Mouse (Mus musculus) midbrain, embryonic 11.5 days (tissue): Measurements from ENCODE around the gene Slc15a3. TPM values are rescaled to one million over a fixed set of nuclear protein-coding genes. Genes with fewer than 3 reads are reported as not detected.

Experiments used
- ATAC-seq: fragments of 200-750 bp; cut with Nextera tagmentation; 2 replicates; pipeline ENCODE4 v1.8.0; 2017; ENCODE audit warnings: moderate TSS enrichment, moderate library complexity; ENCODE audit not compliant: low FRiP score
- DNase-seq: peaks from one replicate; pipeline ENCODE4 v3.0.0; 2015; ENCODE audit warnings: low spot score; ENCODE audit errors: missing footprints
- H3K27ac ChIP-seq: fragments of 300-500 bp; sonication (generic); 2 replicates; pipeline ENCODE4 v1.5.1; 2014; ENCODE audit warnings: low read depth, low read length
- H3K27me3 ChIP-seq: fragments of 300-500 bp; sonication (generic); 2 replicates; pipeline ENCODE4 v1.6.1; 2014; ENCODE audit warnings: mild to moderate bottlenecking, low read length, moderate library complexity, mixed read lengths; ENCODE audit not compliant: control insufficient read depth, insufficient read depth
- H3K36me3 ChIP-seq: fragments of 300-500 bp; sonication (generic); 2 replicates; pipeline ENCODE4 v1.6.1; 2014; ENCODE audit warnings: mild to moderate bottlenecking, low read length, moderate library complexity, mixed read lengths; ENCODE audit not compliant: control insufficient read depth, insufficient read depth
- H3K4me1 ChIP-seq: fragments of 300-500 bp; sonication (generic); 2 replicates; pipeline ENCODE4 v1.6.1; 2014; ENCODE audit warnings: low read length; ENCODE audit not compliant: control insufficient read depth, insufficient read depth
- H3K4me2 ChIP-seq: fragments of 300-500 bp; sonication (generic); 2 replicates; pipeline ENCODE4 v1.6.1; 2014; ENCODE audit warnings: mild to moderate bottlenecking, moderate library complexity
- H3K4me3 ChIP-seq: fragments of 300-500 bp; sonication (generic); 2 replicates; pipeline ENCODE4 v1.5.1; 2014; ENCODE audit warnings: low read depth, low read length
- H3K9ac ChIP-seq: fragments of 300-500 bp; sonication (generic); 2 replicates; pipeline ENCODE4 v1.6.1; 2014; ENCODE audit warnings: low read length
- H3K9me3 ChIP-seq: fragments of 300-500 bp; sonication (generic); 2 replicates; pipeline ENCODE4 v1.6.1; 2016; ENCODE audit warnings: low read length; ENCODE audit not compliant: control insufficient read depth
- WGBS: fragments of 180-500 bp; shearing (Covaris S2); extraction: QIAGEN DNeasy Blood & Tissue Kit; methylation state at CpG from one replicate; pipeline ENCODE4 v1.1.7; 2014; 5-methylcytosine and 5-hydroxymethylcytosine counted together
- polyA plus RNA-seq: library from polyadenylated mRNA; unstranded; fragments of >200 nt; fragmentation: Nextera tagmentation; extraction: Ambion mirVana; gene quantifications from 2 replicates; pipeline ENCODE4 v1.2.1, GENCODE M21; 2014

The Slc15a3 gene
- polyA plus RNA-seq, 1 experiment from 2014 or later: 0.25 TPM

DNA sequence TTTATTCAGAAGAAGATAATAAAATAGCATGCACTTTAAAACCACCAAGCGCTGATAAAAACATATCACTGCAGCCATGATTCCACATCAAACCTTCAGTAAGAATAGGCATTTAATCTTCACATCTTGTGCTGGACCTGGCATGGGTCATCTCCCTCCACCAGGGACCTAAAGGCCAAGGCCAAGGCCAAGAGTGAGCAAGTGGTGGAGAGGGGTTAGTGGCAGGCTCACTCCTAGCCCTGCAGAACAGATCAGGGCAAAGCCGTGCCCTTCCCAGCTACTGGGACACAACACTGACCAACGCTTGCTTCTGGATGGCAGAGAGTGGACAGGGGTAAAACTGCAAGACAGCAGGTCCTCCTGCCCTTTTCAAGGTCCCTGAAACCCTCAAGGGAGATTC lies 31.1 kb downstream of the Slc15a3 start:
- Histone ChIP-seq H3K9ac (no peak overlapping the region), H3K36me3 (peaks cover 21% of the 10 kb centered on the region), H3K4me1 (peaks cover 17% of the 10 kb centered on the region), H3K27ac (no peak overlapping the region), H3K9me3 (no peaks in the 10 kb centered on the region), H3K27me3 (no peaks in the 10 kb centered on the region), H3K4me2 (no peak overlapping the region), H3K4me3 (no peak overlapping the region)
- 89% methylated on average over 3 of the region's 3 CpGs for WGBS
- DNase-seq (no peak), ATAC-seq (no peak)

DNA sequence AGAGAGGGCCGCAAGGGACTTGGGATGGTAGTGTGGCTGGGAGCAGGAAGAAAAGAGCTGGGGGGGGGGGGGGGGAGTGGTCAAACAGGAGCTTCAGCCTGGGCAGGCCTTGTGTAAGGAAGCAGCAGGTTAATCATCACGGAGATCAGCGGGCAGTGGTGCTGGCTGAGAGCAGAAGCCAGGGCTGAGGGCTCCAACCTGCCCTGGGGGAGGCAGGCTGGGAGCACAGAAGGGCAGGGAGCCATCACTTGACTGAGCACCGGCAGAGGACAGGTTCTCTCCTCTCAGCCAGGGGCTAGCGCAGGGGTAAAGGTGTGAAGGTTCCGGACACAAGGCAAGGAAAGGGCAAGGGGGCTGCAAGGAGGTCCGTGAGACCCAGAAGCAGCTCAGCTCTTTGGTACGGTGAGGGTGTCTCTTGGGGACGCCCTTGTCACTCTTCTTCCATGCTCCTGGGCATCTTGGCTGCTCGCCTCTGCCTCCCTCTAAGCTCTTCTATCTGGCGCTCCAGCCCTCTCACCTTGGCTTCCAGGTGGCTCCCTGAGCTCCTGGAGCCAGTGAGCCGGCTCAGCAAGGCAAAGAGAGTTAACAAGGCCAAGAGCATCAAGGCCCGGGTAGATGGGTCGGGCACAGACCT lies 31.9 kb downstream of the Slc15a3 start:
- Histone ChIP-seq H3K27me3 (no peaks in the 10 kb centered on the region), H3K4me1 (peaks cover 17% of the 10 kb centered on the region), H3K27ac (no peak overlapping the region), H3K9me3 (no peaks in the 10 kb centered on the region), H3K4me3 (no peak overlapping the region), H3K4me2 (no peak overlapping the region), H3K36me3 (peaks cover 17% of the 10 kb centered on the region), H3K9ac (no peak overlapping the region)
- DNase-seq (no peak), ATAC-seq (no peak)
- WGBS: 78% methylated on average over 14 of the region's 14 CpGs

DNA sequence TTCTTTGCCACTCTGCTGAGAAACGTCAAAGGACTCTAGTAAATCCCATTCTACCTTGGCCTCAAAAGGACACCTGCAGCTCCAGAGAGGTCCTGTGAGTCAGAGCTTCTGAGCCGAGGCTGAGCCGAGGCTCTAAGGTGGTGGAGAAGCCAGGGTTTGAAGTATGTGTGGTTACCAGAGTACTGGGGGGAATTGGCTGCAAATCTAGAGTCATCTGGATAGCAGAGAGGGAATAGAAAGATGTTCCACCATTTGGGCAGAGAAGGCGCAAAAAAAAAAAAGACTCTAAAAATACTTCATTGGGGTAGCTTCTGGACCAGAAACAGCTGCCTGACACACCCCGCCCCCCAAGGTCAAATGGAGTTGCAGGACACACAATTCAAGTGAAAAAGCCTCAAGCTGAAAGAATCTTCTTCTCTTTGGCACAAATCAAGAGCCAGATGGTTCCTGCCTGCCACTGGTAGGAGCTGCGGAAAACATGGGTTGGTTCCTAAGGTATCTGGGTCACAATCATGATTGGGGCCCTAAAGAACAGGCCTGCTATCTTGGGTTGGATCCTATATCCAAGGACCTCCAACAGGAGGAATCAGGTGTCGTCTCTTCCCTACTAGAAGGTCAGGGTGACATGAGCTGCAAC lies 38.8 kb downstream of the Slc15a3 start:
- Histone ChIP-seq H3K9me3 (no peaks in the 10 kb centered on the region), H3K36me3 (peaks cover 7% of the 10 kb centered on the region), H3K4me2 (no peak overlapping the region), H3K4me1 (peaks cover 12% of the 10 kb centered on the region; the same call in 1 of the 2 replicates), H3K27ac (no peak overlapping the region), H3K9ac (no peak overlapping the region), H3K4me3 (no peak overlapping the region), H3K27me3 (no peaks in the 10 kb centered on the region)
- 93% methylated on average over 7 of the region's 7 CpGs for WGBS
- DNase-seq: peak; percentile 10
- no peak for ATAC-seq

DNA sequence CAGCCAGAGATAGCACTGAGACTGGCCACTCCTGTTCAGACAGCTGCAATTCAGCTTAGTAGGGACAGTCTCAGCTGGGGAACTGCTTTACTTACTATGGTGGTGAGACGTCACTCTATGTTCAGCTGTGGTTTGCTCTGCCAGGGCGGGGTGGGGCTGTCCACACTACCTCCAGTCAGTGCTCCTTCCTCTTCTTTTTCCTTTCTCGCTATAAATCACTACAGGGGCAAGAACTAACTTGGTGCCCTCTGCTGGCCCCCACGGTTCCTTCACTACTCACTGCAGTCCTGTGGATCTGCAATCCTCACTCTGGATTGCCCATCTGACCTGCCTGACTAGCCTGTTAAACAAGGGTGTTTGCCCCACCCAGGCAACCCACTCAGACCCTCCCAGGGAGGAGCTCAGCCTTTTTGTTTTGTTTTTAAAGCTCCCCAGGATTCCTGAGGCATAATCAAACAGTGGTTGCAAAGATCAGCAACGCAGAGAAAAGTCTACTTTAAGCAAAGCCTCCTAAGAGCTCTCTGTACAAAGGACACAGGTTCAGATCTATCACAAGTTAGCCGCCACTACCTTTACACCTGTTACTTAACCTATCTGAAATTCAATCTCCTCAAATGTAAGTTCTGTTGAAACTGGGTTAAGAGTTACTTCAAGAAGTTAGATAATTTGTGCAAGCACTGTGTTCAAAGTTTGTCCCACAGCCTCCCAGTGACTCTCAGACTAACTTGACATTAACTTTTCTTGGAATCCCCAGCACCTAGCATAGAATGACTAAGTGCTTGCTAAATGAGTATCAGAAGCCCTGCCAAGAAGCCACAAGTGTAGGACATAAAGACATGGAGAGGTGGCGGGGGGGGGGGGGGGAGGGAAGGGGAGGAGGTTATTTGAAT lies 40.8 kb downstream of the Slc15a3 start:
- DNase-seq: peak; percentile 87
- peak overlapping the region; percentile 88 for H3K9ac ChIP-seq
- peaks cover 12% of the 10 kb centered on the region; the same call in 1 of the 2 replicates for H3K4me1 ChIP-seq
- H3K4me2 ChIP-seq: peak overlapping the region; percentile 83
- H3K36me3 ChIP-seq: no peaks in the 10 kb centered on the region
- H3K27me3 ChIP-seq: no peaks in the 10 kb centered on the region
- 41% methylated on average over 7 of the region's 7 CpGs for WGBS
- H3K27ac ChIP-seq: peak overlapping the region; percentile 95
- ATAC-seq: no peak
- peaks cover 2% of the 10 kb centered on the region; the same call in 1 of the 2 replicates for H3K9me3 ChIP-seq
- H3K4me3 ChIP-seq: peak overlapping the region; percentile 49

DNA sequence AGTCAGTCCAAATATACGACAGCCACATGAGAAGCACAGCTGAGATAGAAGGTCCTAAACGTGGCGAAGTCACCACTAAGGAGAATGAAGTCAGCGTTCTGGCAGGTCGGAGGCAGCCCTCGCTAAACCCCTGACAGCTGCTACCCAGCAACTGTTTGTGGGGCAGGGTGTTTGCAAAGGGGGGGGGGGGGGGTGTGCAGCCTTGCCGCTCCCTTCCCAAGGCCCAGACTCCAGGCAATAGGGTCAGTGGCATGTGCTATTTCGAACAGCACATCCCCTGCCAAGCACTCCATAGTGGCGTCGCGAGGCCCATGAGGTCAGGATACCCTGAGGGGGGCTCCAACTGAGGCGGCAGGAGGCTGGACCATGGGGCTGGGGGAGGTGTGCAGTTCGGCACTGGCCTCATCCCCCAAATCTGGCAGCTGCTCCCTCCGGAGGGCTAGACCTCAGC lies 41.5 kb downstream of the Slc15a3 start:
- Histone ChIP-seq H3K9me3 (peaks cover 2% of the 10 kb centered on the region; the same call in 1 of the 2 replicates), H3K4me3 (peak overlapping the region; percentile 49), H3K27me3 (no peaks in the 10 kb centered on the region), H3K9ac (peak overlapping the region; percentile 88), H3K4me2 (peak overlapping the region; percentile 83), H3K36me3 (no peaks in the 10 kb centered on the region), H3K4me1 (peaks cover 12% of the 10 kb centered on the region; the same call in 1 of the 2 replicates), H3K27ac (peak overlapping the region; percentile 95)
- DNase-seq (no peak), ATAC-seq (no peak)
- WGBS: 2% methylated on average over 14 of the region's 14 CpGs

DNA sequence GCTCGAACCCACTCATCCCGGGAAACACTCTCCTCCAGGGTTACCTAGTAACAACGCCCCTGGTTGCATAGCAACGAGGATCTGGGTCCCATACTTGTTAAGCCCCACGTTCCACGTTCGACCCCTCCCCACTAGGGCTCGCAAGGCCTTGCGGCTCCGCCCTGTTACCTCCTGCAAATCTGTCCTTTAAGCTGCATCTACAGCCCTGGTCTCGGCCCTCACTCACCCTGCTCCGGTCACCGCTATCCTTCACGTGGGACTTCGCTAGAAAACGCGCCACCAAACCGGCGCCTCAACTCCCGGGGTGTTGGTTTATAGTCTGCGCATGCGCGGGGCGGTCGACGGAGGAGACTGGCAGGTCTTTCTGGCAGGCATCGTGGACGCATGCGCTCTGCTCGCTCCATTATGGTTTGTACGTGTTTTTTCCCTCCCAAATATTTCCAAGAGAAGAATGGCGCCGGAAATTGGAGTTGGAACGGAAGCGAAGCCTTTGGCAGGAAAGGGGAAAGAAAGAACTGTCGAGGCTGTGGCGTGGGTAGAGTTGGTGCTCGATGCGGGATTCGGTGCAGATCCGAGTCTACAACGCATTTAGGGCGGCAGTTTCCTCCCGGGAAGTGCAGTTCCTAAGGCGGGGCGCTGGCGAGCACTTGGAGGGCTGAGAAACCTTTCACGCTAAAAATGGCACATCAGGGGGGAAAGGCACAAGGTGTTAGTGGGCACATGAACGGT lies 42.1 kb downstream of the Slc15a3 start, which contains the start of gene Tmem109:
TSS of gene Tmem109 (minus strand) at position 576 of the 729 bp plus-strand sequence.
- no peaks in the 10 kb centered on the region for H3K27me3 ChIP-seq
- peaks cover 12% of the 10 kb centered on the region; the same call in 1 of the 2 replicates for H3K4me1 ChIP-seq
- H3K9ac ChIP-seq: peak within 1 kb of the TSS; percentile 88
- peak within 1 kb of the TSS; percentile 49 for H3K4me3 ChIP-seq
- no peaks in the 10 kb centered on the region for H3K36me3 ChIP-seq
- under 1% methylated on average over 49 of the region's 49 CpGs for WGBS
- H3K27ac ChIP-seq: peak within 1 kb of the TSS; percentile 95
- H3K4me2 ChIP-seq: peak within 1 kb of the TSS; percentile 83
- DNase-seq (peak; percentile 100), ATAC-seq (peak; percentile 93)
- H3K9me3 ChIP-seq: peaks cover 2% of the 10 kb centered on the region; the same call in 1 of the 2 replicates

DNA sequence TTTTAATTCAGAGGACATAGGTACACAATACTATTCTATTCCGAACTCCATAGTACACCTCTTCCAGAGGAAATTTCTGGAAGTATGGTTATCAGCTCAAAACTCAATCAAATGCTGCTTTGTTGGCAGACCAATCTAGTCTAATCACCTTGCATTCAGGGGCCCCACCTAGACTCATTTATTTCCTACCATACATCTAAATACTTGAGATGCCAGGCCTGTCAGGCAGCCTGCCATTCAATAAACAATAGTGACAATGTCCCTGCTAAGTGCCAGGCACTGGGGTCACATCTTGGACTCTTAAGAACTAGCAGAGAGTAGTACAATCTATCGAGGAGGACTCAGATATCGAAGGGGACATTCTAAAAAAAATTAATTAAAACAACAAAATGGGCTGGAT lies 52.7 kb downstream of the Slc15a3 start:
- Histone ChIP-seq H3K9ac (no peak overlapping the region), H3K4me3 (no peak overlapping the region), H3K4me2 (no peak overlapping the region), H3K36me3 (no peaks in the 10 kb centered on the region), H3K9me3 (no peaks in the 10 kb centered on the region), H3K27me3 (no peaks in the 10 kb centered on the region), H3K27ac (no peak overlapping the region), H3K4me1 (peaks cover 10% of the 10 kb centered on the region)
- 91% methylated on average over 3 of the region's 3 CpGs for WGBS
- no peak for ATAC-seq
- peak; percentile 61 for DNase-seq

DNA sequence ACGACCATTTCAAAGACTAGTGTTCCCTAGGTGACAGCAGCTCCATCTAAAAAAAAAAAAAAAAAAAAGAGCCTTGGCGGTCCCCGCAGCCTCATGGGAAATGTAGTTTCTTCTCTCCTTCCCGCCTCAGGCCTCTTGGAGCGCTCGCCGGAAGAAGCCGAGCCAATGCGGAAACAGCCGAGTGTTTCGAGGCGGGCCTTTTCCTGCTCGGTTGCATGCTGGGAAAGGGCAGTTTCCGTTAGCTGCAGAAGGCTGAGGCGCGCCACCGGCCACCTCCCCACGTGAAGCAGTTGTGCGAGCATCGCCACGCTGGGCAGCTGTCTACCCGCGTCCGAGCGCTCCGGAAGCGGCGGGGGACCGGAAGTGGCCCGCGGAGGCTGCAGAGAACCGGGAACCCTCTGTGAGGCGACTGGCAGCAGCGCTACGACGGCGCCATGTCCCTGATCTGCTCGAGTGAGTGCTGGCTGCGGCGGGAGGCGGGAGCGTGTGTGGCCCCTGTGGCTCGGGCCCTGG lies 55.5 kb downstream of the Slc15a3 start, which contains the start of gene Prpf19:
TSS of gene Prpf19 (plus strand) at position 216 of the 513 bp plus-strand sequence.
- peaks cover 2% of the 10 kb centered on the region; the same call in 1 of the 2 replicates for H3K36me3 ChIP-seq
- under 1% methylated on average over 43 of the region's 43 CpGs for WGBS
- no peaks in the 10 kb centered on the region for H3K27me3 ChIP-seq
- H3K4me3 ChIP-seq: peak within 1 kb of the TSS; percentile 88
- no peaks in the 10 kb centered on the region for H3K9me3 ChIP-seq
- peak within 1 kb of the TSS; percentile 91 for H3K9ac ChIP-seq
- peaks cover 11% of the 10 kb centered on the region for H3K4me1 ChIP-seq
- H3K4me2 ChIP-seq: peak within 1 kb of the TSS; percentile 75
- DNase-seq (peak; percentile 100), ATAC-seq (peak; percentile 97)
- H3K27ac ChIP-seq: peak within 1 kb of the TSS; percentile 74
